Mouse (Mus musculus) embryonic facial prominence, embryonic 14.5 days (tissue): ENCODE data around the gene Snf8. TPM values are rescaled to one million over a fixed set of nuclear protein-coding genes. Genes with fewer than 3 reads are reported as not detected.
A peak's percentile ranks its signal among the peaks of the same experiment; 100 is the strongest.

ENCODE experiments used
- ATAC-seq: fragments of 200-750 bp; cut with Nextera tagmentation; 2 replicates; pipeline ENCODE4 v1.8.0; 2017; ENCODE audit warnings: low read depth, moderate number of reproducible peaks, moderate TSS enrichment
- DNase-seq: peaks from one replicate; pipeline ENCODE4 v3.0.0-alpha.2; 2015; ENCODE audit warnings: low spot score
- H3K27ac ChIP-seq: fragments of 300-500 bp; sonication (generic); replicated peaks from 2 replicates; pipeline ENCODE4 v1.5.1; 2014; ENCODE audit warnings: low read depth, mild to moderate bottlenecking, low read length, moderate library complexity
- H3K27me3 ChIP-seq: fragments of 300-500 bp; sonication (generic); replicated peaks from 2 replicates; pipeline ENCODE4 v1.6.1; 2014; ENCODE audit warnings: low read length; ENCODE audit not compliant: control insufficient read depth, insufficient read depth
- H3K36me3 ChIP-seq: fragments of 300-500 bp; sonication (generic); 2 replicates; pipeline ENCODE4 v1.6.1; 2014; ENCODE audit warnings: low read length, mixed read lengths; ENCODE audit not compliant: control insufficient read depth, insufficient read depth
- H3K4me1 ChIP-seq: fragments of 300-500 bp; sonication (generic); 2 replicates; pipeline ENCODE4 v1.6.1; 2014; ENCODE audit warnings: antibody characterized with exemption, low read length; ENCODE audit not compliant: control insufficient read depth, insufficient read depth
- H3K4me2 ChIP-seq: fragments of 300-500 bp; sonication (generic); 2 replicates; pipeline ENCODE4 v1.6.1; 2014; ENCODE audit warnings: low read depth, mild to moderate bottlenecking, low read length, moderate library complexity, mixed read lengths
- H3K4me3 ChIP-seq: fragments of 300-500 bp; sonication (generic); 2 replicates; pipeline ENCODE4 v1.5.1; 2014; ENCODE audit warnings: low read depth, mild to moderate bottlenecking, low read length
- H3K9ac ChIP-seq: fragments of 300-500 bp; sonication (generic); 2 replicates; pipeline ENCODE4 v1.6.1; 2014; ENCODE audit warnings: low read depth, mild to moderate bottlenecking, low read length, moderate library complexity, mixed read lengths
- H3K9me3 ChIP-seq: fragments of 300-500 bp; sonication (generic); 2 replicates; pipeline ENCODE4 v1.6.1; 2016; ENCODE audit warnings: low read length; ENCODE audit not compliant: control insufficient read depth
- WGBS: fragments of 180-500 bp; shearing (Covaris S2); extraction: QIAGEN DNeasy Blood & Tissue Kit; methylation state at CpG from one replicate; pipeline ENCODE4 v1.1.7; 2014; 5-methylcytosine and 5-hydroxymethylcytosine counted together
- polyA plus RNA-seq: library from polyadenylated mRNA; unstranded; fragments of >200 nt; fragmentation: Nextera tagmentation; extraction: Ambion mirVana; gene quantifications from 2 replicates; pipeline ENCODE4 v1.2.1, GENCODE M21; 2014

The Snf8 gene
- polyA plus RNA-seq, 1 experiment from 2014 or later = 33.4 TPM

- H3K4me2 ChIP-seq = peak overlapping the region; percentile 81
- H3K9ac ChIP-seq = peak overlapping the region; percentile 81
- peaks cover 21% of the 10 kb centered on the region for H3K36me3 ChIP-seq
- no peaks in the 10 kb centered on the region for H3K9me3 ChIP-seq
- H3K4me3 ChIP-seq = peak overlapping the region; percentile 78
- peaks cover 6% of the 10 kb centered on the region for H3K4me1 ChIP-seq
- H3K27ac ChIP-seq = peak overlapping the region; percentile 58; the same call in 1 of the 2 replicates
- ATAC-seq (no peak), DNase-seq (no peak)
- H3K27me3 ChIP-seq = no peaks in the 10 kb centered on the region
- WGBS = 19% methylated on average over 17 of the region's 17 CpGs
These were observed 39.9 kb downstream of the Snf8 start for GRCm38 (mm10) chr11:96074351-96075176.

- Histone ChIP-seq H3K36me3 (peaks cover 21% of the 10 kb centered on the region), H3K27ac (peak overlapping the region; percentile 58; the same call in 1 of the 2 replicates), H3K9me3 (no peaks in the 10 kb centered on the region), H3K4me1 (peaks cover 6% of the 10 kb centered on the region), H3K4me2 (peak overlapping the region; percentile 81), H3K9ac (peak overlapping the region; percentile 81), H3K4me3 (peak overlapping the region; percentile 78), H3K27me3 (no peaks in the 10 kb centered on the region)
- ATAC-seq (no peak), DNase-seq (peak; percentile 13)
- under 1% methylated on average over 15 of the region's 15 CpGs for WGBS
These were observed 40.5 kb downstream of the Snf8 start for GRCm38 (mm10) chr11:96075177-96075508.

GRCm38 (mm10) chr11:96075509-96076220, 41.0 kb downstream of the Snf8 start, which contains the start of gene Atp5g1:
Atp5g1 (minus strand) TSS chr11:96075670.
- peak within 1 kb of the TSS; percentile 81 for H3K9ac ChIP-seq
- H3K4me2 ChIP-seq = peak within 1 kb of the TSS; percentile 81
- H3K27me3 ChIP-seq = no peaks in the 10 kb centered on the region
- peak within 1 kb of the TSS; percentile 78 for H3K4me3 ChIP-seq
- peaks cover 20% of the 10 kb centered on the region for H3K36me3 ChIP-seq
- under 1% methylated on average over 37 of the region's 37 CpGs for WGBS
- ATAC-seq (peak; percentile 98), DNase-seq (peak; percentile 100)
- H3K27ac ChIP-seq = peak within 1 kb of the TSS; percentile 67
- no peaks in the 10 kb centered on the region for H3K9me3 ChIP-seq
- peaks cover 6% of the 10 kb centered on the region for H3K4me1 ChIP-seq

GRCm38 (mm10) chr11:96076221-96077105, 41.8 kb downstream of the Snf8 start:
- Histone ChIP-seq H3K36me3 (peaks cover 15% of the 10 kb centered on the region), H3K4me3 (peak overlapping the region; percentile 31), H3K4me1 (peaks cover 6% of the 10 kb centered on the region), H3K9me3 (no peaks in the 10 kb centered on the region), H3K4me2 (peak overlapping the region; percentile 53), H3K9ac (peak overlapping the region; percentile 45; the same call in 1 of the 2 replicates), H3K27ac (peak overlapping the region; percentile 67), H3K27me3 (no peaks in the 10 kb centered on the region)
- DNase-seq = no peak
- no peak for ATAC-seq
- 67% methylated on average over 13 of the region's 13 CpGs for WGBS

- WGBS = 67% methylated on average over 5 of the region's 5 CpGs
- Histone ChIP-seq H3K9ac (no peak overlapping the region), H3K4me1 (no peaks in the 10 kb centered on the region), H3K36me3 (no peaks in the 10 kb centered on the region), H3K4me3 (no peak overlapping the region), H3K27me3 (no peaks in the 10 kb centered on the region), H3K27ac (no peak overlapping the region), H3K4me2 (no peak overlapping the region), H3K9me3 (no peaks in the 10 kb centered on the region)
- ATAC-seq (no peak), DNase-seq (no peak)
These were observed 46.1 kb downstream of the Snf8 start for GRCm38 (mm10) chr11:96080736-96081135.

GRCm38 (mm10) chr11:96082682-96083081, 48.0 kb downstream of the Snf8 start:
- Histone ChIP-seq H3K9me3 (no peaks in the 10 kb centered on the region), H3K4me2 (no peak overlapping the region), H3K27me3 (no peaks in the 10 kb centered on the region), H3K27ac (no peak overlapping the region), H3K9ac (no peak overlapping the region), H3K4me3 (no peak overlapping the region), H3K36me3 (no peaks in the 10 kb centered on the region), H3K4me1 (no peaks in the 10 kb centered on the region)
- WGBS = 79% methylated on average over 3 of the region's 3 CpGs
- ATAC-seq (no peak), DNase-seq (no peak)

- H3K9ac ChIP-seq = no peak overlapping the region
- no peak overlapping the region for H3K27ac ChIP-seq
- WGBS = 92% methylated on average over 6 of the region's 6 CpGs
- DNase-seq (no peak), ATAC-seq (no peak)
- H3K27me3 ChIP-seq = no peaks in the 10 kb centered on the region
- peaks cover 6% of the 10 kb centered on the region; the same call in 1 of the 2 replicates for H3K9me3 ChIP-seq
- H3K4me2 ChIP-seq = no peak overlapping the region
- no peaks in the 10 kb centered on the region for H3K4me1 ChIP-seq
- no peak overlapping the region for H3K4me3 ChIP-seq
- no peaks in the 10 kb centered on the region for H3K36me3 ChIP-seq
These were observed 53.3 kb downstream of the Snf8 start for GRCm38 (mm10) chr11:96087981-96088380.

- Histone ChIP-seq H3K36me3 (no peaks in the 10 kb centered on the region), H3K4me2 (no peak overlapping the region), H3K9ac (no peak overlapping the region), H3K4me1 (no peaks in the 10 kb centered on the region), H3K4me3 (no peak overlapping the region), H3K9me3 (peaks cover 6% of the 10 kb centered on the region; the same call in 1 of the 2 replicates), H3K27me3 (no peaks in the 10 kb centered on the region), H3K27ac (no peak overlapping the region)
- DNase-seq (peak; percentile 42), ATAC-seq (no peak)
- WGBS = 61% methylated on average over 2 of the region's 2 CpGs
These were observed 56.4 kb downstream of the Snf8 start for GRCm38 (mm10) chr11:96091073-96091472.
